Mouse (Mus musculus) testis, adult 2 months (tissue): ENCODE data around the gene Snap23.

ENCODE experiments used
- CTCF ChIP-seq: fragments of 200-500 bp; IDR thresholded peaks from 2 replicates; pipeline ENCODE4 v1.5.1; 2012; ENCODE audit warnings: low read depth, mild to moderate bottlenecking, inconsistent platforms, low read length, moderate library complexity; ENCODE audit not compliant: control insufficient read depth, insufficient read depth, insufficient replicate concordance
- POLR2A ChIP-seq: fragments of 200-500 bp; IDR thresholded peaks from 2 replicates; pipeline ENCODE4 v1.6.1; 2012; ENCODE audit warnings: low read depth, mild to moderate bottlenecking, inconsistent platforms, low read length, moderate library complexity; ENCODE audit not compliant: control insufficient read depth

- TF ChIP-seq POLR2A, result no peak
- TF ChIP-seq CTCF, result no peak
Measured at GRCm38 (mm10) chr2:120592227-120592626, 24.8 kb downstream of the Snap23 start.
